Mouse (Mus musculus) hindbrain, postnatal 0 days (tissue): Measurements from ENCODE around the gene Vmo1. TPM values are rescaled to one million over a fixed set of nuclear protein-coding genes. Genes with fewer than 3 reads are reported as not detected.
"Not testable (repeated sequence)": the region's sequence is repeated elsewhere in the genome, so short reads cannot be mapped to it uniquely, and the experiment has no call there.

Experiments used
- ATAC-seq: fragments of 200-750 bp; cut with Nextera tagmentation; 2 replicates; pipeline ENCODE4 v1.8.0; 2017; ENCODE audit warnings: mild to moderate bottlenecking, moderate TSS enrichment, moderate library complexity
- DNase-seq: peaks from one replicate; pipeline ENCODE4 v3.0.0-alpha.2; 2015; ENCODE audit warnings: low spot score
- H3K27ac ChIP-seq: fragments of 300-500 bp; sonication (generic); 2 replicates; pipeline ENCODE4 v1.5.1; 2014; ENCODE audit warnings: mild to moderate bottlenecking
- H3K27me3 ChIP-seq: fragments of 300-500 bp; sonication (generic); 2 replicates; pipeline ENCODE4 v1.6.1; 2014; ENCODE audit warnings: low read length, mixed read lengths; ENCODE audit not compliant: insufficient read depth
- H3K36me3 ChIP-seq: fragments of 300-500 bp; sonication (generic); 2 replicates; pipeline ENCODE4 v1.6.1; 2014; ENCODE audit warnings: low read length, mixed read lengths; ENCODE audit not compliant: insufficient read depth
- H3K4me1 ChIP-seq: fragments of 300-500 bp; sonication (generic); 2 replicates; pipeline ENCODE4 v1.6.1; 2014; ENCODE audit warnings: antibody characterized with exemption, low read length, mixed read lengths; ENCODE audit not compliant: insufficient read depth
- H3K4me2 ChIP-seq: fragments of 300-500 bp; sonication (generic); 2 replicates; pipeline ENCODE4 v1.6.1; 2014; ENCODE audit warnings: low read depth, mild to moderate bottlenecking, low read length, moderate library complexity, mixed read lengths
- H3K4me3 ChIP-seq: fragments of 300-500 bp; sonication (generic); 2 replicates; pipeline ENCODE4 v1.5.1; 2014; ENCODE audit warnings: low read length
- H3K9ac ChIP-seq: fragments of 300-500 bp; sonication (generic); replicated peaks from 2 replicates; pipeline ENCODE4 v1.6.1; 2014; ENCODE audit warnings: mild to moderate bottlenecking, low read length, moderate library complexity, mixed read lengths
- H3K9me3 ChIP-seq: fragments of 300-500 bp; sonication (generic); 2 replicates; pipeline ENCODE4 v1.6.1; 2016; ENCODE audit warnings: low read length, mixed read lengths
- CTCF ChIP-seq: IDR thresholded peaks from 2 replicates; pipeline ENCODE4 v1.5.1; 2016; ENCODE audit warnings: antibody characterized with exemption, control low read depth, low read depth
- WGBS: fragments of 180-500 bp; shearing (Covaris S2); extraction: QIAGEN DNeasy Blood & Tissue Kit; methylation state at CpG from one replicate; pipeline ENCODE4 v1.1.7; 2014; 5-methylcytosine and 5-hydroxymethylcytosine counted together
- polyA plus RNA-seq: library from polyadenylated mRNA; unstranded; fragments of >200 nt; fragmentation: Nextera tagmentation; extraction: Ambion mirVana; gene quantifications from 2 replicates; pipeline ENCODE4 v1.2.1, GENCODE M21; 2015
- total RNA-seq: library from RNA; depleted of rRNA; stranded (reverse); fragments of >200 nt; gene quantifications from 2 replicates; pipeline ENCODE4 v1.2.3, GENCODE M21; 2014

Gene Vmo1
- total and polyA plus RNA-seq, 2 experiments from 2014 or later, result not detected

- Histone ChIP-seq H3K9ac (no peak within 1 kb of the TSS), H3K4me2 (no peak within 1 kb of the TSS), H3K36me3 (peaks cover 7% of the 10 kb centered on the region; the same call in 1 of the 2 replicates), H3K27ac (no peak within 1 kb of the TSS), H3K4me3 (no peak within 1 kb of the TSS), H3K4me1 (no peaks in the 10 kb centered on the region), H3K27me3 (no peaks in the 10 kb centered on the region), H3K9me3 (no peaks in the 10 kb centered on the region)
- ATAC-seq (no peak), DNase-seq (no peak)
- no peak for TF ChIP-seq CTCF
- WGBS, result 84% methylated on average over 6 of the region's 6 CpGs
Measured at GRCm38 (mm10) chr11:70532839-70533238, 18.4 kb upstream of the Vmo1 start, which contains the start of gene Gm40193. Gene Gm40193 (minus strand): TSS chr11:70532939.

DNA sequence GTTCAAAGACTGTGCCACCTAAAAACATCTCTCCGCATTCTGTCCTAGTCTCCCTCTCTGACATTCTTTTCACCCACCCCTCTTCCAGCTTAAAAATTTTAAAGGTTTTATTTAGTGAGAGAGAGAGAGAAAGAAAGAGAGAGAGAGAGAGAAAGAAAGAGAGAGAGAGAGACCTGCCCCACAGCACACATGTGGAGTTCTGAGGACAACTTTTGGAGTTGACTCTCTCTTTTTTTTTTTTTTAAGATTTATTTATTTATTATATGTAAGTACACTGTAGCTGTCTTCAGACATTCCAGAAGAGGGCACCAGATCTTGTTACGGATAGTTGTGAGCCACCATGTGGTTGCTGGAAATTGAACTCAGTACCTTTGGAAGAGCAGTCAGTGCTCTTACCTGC lies 16.6 kb upstream of the Vmo1 start:
- H3K4me1 ChIP-seq, ATAC-seq, H3K9me3 ChIP-seq, H3K27me3 ChIP-seq, H3K4me3 ChIP-seq, H3K9ac ChIP-seq, H3K4me2 ChIP-seq, DNase-seq, H3K27ac ChIP-seq: not testable (repeated sequence)
- 0 out of 2 replicates have a peak, but pooled peaks have one; percentile 6 for TF ChIP-seq CTCF
- H3K36me3 ChIP-seq, result peaks cover 11% of the 10 kb centered on the region; the same call in 1 of the 2 replicates
- WGBS, result 73% methylated on average over 2 of the region's 2 CpGs

GRCm38 (mm10) chr11:70528610-70529009 lies 14.2 kb upstream of the Vmo1 start:
- H3K36me3 ChIP-seq, result peaks cover 11% of the 10 kb centered on the region; the same call in 1 of the 2 replicates
- peaks cover 6% of the 10 kb centered on the region; the same call in 1 of the 2 replicates for H3K4me1 ChIP-seq
- TF ChIP-seq CTCF, result no peak
- H3K4me3 ChIP-seq, result no peak overlapping the region
- no peak overlapping the region for H3K27ac ChIP-seq
- no peak for ATAC-seq
- WGBS, result 86% methylated on average over 7 of the region's 7 CpGs
- no peak for DNase-seq
- no peak overlapping the region for H3K9ac ChIP-seq
- no peak overlapping the region for H3K4me2 ChIP-seq
- H3K9me3 ChIP-seq, result no peaks in the 10 kb centered on the region
- no peaks in the 10 kb centered on the region for H3K27me3 ChIP-seq

DNA sequence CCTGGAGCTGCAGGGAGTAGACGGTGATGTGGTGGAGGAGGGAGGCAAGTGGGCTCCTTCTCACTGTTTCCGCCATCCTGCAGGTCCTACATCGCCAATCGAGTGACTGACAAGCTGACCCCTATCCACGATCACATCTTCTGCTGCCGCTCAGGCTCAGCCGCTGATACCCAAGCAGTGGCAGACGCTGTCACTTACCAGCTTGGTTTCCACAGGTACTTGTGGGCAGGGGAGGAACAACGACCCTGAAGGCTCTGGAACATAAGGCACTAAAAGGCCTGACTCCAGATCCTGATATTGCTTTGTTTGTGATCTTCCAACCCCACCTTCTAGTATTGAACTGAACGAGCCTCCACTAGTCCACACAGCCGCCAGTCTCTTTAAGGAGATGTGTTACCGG lies 11.8 kb upstream of the Vmo1 start:
- Histone ChIP-seq H3K27ac (no peak overlapping the region), H3K9ac (no peak overlapping the region), H3K4me1 (peaks cover 6% of the 10 kb centered on the region; the same call in 1 of the 2 replicates), H3K36me3 (peaks cover 11% of the 10 kb centered on the region; the same call in 1 of the 2 replicates), H3K4me2 (peak overlapping the region; percentile 76), H3K9me3 (no peaks in the 10 kb centered on the region), H3K27me3 (no peaks in the 10 kb centered on the region), H3K4me3 (peak overlapping the region; percentile 59)
- WGBS, result 92% methylated on average over 12 of the region's 12 CpGs
- no peak for TF ChIP-seq CTCF
- ATAC-seq, result no peak
- DNase-seq, result no peak

GRCm38 (mm10) chr11:70525726-70526125 lies 11.3 kb upstream of the Vmo1 start:
- DNase-seq, result no peak

GRCm38 (mm10) chr11:70525184-70525678 lies 10.8 kb upstream of the Vmo1 start, which contains the start of gene Psmb6:
Gene Psmb6 (plus strand): TSS chr11:70525367.
- Histone ChIP-seq H3K9me3 (no peaks in the 10 kb centered on the region), H3K36me3 (peaks cover 11% of the 10 kb centered on the region; the same call in 1 of the 2 replicates), H3K4me2 (peak within 1 kb of the TSS; percentile 76), H3K4me1 (peaks cover 6% of the 10 kb centered on the region; the same call in 1 of the 2 replicates), H3K27me3 (no peaks in the 10 kb centered on the region), H3K27ac (peak within 1 kb of the TSS; percentile 62), H3K9ac (peak within 1 kb of the TSS; percentile 62), H3K4me3 (peak within 1 kb of the TSS; percentile 59)
- peak; percentile 97 for DNase-seq
- ATAC-seq, result peak; percentile 96
- TF ChIP-seq CTCF, result no peak
- under 1% methylated on average over 25 of the region's 26 CpGs for WGBS

More at GRCm38 (mm10) chr11:70525726-70526125, 11.3 kb upstream of the Vmo1 start:
- ATAC-seq, result peak; percentile 10; the same call in 1 of the 2 replicates
- Histone ChIP-seq H3K4me1 (peaks cover 6% of the 10 kb centered on the region; the same call in 1 of the 2 replicates), H3K27me3 (no peaks in the 10 kb centered on the region), H3K27ac (peak overlapping the region; percentile 62), H3K36me3 (peaks cover 11% of the 10 kb centered on the region; the same call in 1 of the 2 replicates), H3K4me2 (peak overlapping the region; percentile 76), H3K9me3 (no peaks in the 10 kb centered on the region), H3K9ac (peak overlapping the region; percentile 62), H3K4me3 (peak overlapping the region; percentile 59)
- TF ChIP-seq CTCF, result no peak
- 3% methylated on average over 12 of the region's 12 CpGs for WGBS

DNA sequence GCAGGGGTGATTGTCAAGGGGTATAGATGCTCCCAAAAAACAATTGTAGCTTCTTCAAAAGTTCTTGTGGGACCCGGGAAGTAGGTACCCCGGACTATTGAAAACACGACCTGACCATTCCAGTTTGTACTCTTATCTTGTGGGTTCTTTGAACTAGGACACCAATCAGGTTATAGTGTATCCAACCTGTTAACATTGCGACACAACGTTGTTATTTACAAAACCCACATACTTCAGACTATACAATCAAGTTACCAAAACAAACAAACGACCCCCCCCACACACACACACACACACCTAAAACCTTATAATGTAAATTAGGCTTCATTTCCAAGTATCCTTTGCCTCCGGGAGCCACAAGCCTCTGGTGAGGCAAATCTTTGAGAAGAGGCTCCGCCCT lies 10.4 kb upstream of the Vmo1 start:
- DNase-seq, result no peak
- 8% methylated on average over 8 of the region's 8 CpGs for WGBS
- Histone ChIP-seq H3K36me3 (peaks cover 11% of the 10 kb centered on the region; the same call in 1 of the 2 replicates), H3K4me3 (peak overlapping the region; percentile 59), H3K27ac (no peak overlapping the region), H3K27me3 (no peaks in the 10 kb centered on the region), H3K9me3 (no peaks in the 10 kb centered on the region), H3K4me2 (peak overlapping the region; percentile 56), H3K4me1 (peaks cover 6% of the 10 kb centered on the region; the same call in 1 of the 2 replicates), H3K9ac (no peak overlapping the region)
- peak; percentile 3; the same call in 1 of the 2 replicates for ATAC-seq
- no peak for TF ChIP-seq CTCF
